Mouse (Mus musculus): ENCODE data around the gene Cyp27b1.

- TF ChIP-seq CTCF (IDR thresholded peaks at IDR 0.05; ENCODE audit: borderline replicate concordance, insufficient read depth, low read depth, low read length): no peak
- TF ChIP-seq POLR2A (IDR thresholded peaks at IDR 0.05; ENCODE audit: borderline replicate concordance, insufficient read depth, low read length): no peak
Observed at GRCm38 (mm10) chr10:127001297-127001696, 46.8 kb upstream of the Cyp27b1 start.
